In the genomic region with DNA sequence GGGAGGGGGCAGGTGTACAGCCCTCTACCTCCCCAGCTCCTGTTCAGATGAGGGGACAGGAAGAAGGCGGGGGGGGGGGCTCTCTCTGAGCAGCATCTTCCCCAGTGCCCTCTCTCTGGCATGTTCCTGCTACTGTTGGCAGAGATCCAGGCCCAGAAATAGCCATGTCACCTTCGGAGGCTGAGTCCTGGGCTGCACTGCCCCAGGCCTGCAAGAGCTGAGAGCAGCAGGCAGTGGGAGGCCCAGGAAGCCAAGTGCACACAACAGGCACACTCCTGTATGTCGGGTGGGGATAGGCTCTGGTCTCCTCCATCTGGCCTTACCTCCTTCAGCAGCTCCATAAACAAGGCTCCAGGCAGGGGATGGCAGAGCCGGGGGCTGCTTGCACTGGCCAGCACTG, we compare ENCODE assay signal across 7 mouse cellular contexts. TPM values are rescaled to one million over a fixed set of nuclear protein-coding genes. Genes with fewer than 3 reads are reported as not detected.
DNase-seq lines count a peak whose midpoint lies in the region; ATAC-seq and TF ChIP-seq lines count a peak whose summit lies in the region.

No protein-coding gene starts in this region.

- TF ChIP-seq POLR2A in heart, adult 2 months (IDR thresholded peaks at IDR 0.05; ENCODE audit: insufficient read depth, low read depth, low read length) = no peak; the same call in 1 of the 2 replicates

- no peak overlapping the region for H3K4me3 ChIP-seq in stomach, embryonic 15.5 days (replicated peaks)
- H3K4me3 ChIP-seq in stomach, postnatal 0 days (ENCODE audit: low read depth, low read length) = no peak overlapping the region
- H3K4me3 ChIP-seq in heart, adult 2 months = no peak overlapping the region

- 0 out of 2 replicates have a peak, but pooled peaks cover 2% of the 10 kb centered on the region for H3K27me3 ChIP-seq in stomach, embryonic 15.5 days (replicated peaks)
- H3K27me3 ChIP-seq in stomach, postnatal 0 days (ENCODE audit: control insufficient read depth, insufficient read depth, low read length) = no peaks in the 10 kb centered on the region
- no peaks in the 10 kb centered on the region for H3K27me3 ChIP-seq in heart, adult 2 months (ENCODE audit: control insufficient read depth, insufficient read depth, low read length)

- H3K27ac ChIP-seq in stomach, embryonic 15.5 days = peak overlapping the region; percentile 26; the same call in 1 of the 2 replicates
- no peak overlapping the region for H3K27ac ChIP-seq in stomach, postnatal 0 days (replicated peaks)
- peak overlapping the region; percentile 68 for H3K27ac ChIP-seq in heart, adult 2 months

- no peak overlapping the region for H3K9ac ChIP-seq in stomach, embryonic 15.5 days
- H3K9ac ChIP-seq in stomach, postnatal 0 days (ENCODE audit: low read length) = no peak overlapping the region
- 0 out of 2 replicates have a peak overlapping the region, but pooled peaks have one; percentile 0 for H3K9ac ChIP-seq in heart, adult 2 months (ENCODE audit: low read depth, low read length)

- intact Hi-C loops in heart, adult 2 months (cut with DNase I) = no loop called here

- H3K9me3 ChIP-seq in stomach, embryonic 15.5 days = no peaks in the 10 kb centered on the region
- no peaks in the 10 kb centered on the region for H3K9me3 ChIP-seq in stomach, postnatal 0 days (ENCODE audit: control insufficient read depth, low read length)

- TF ChIP-seq EP300 in stomach, postnatal 0 days (optimal IDR thresholded peaks at IDR 0.05) = no peak
- no peak for TF ChIP-seq EP300 in heart, adult 2 months (IDR thresholded peaks at IDR 0.05; ENCODE audit: insufficient read depth, low read depth, low read length)

- 46% methylated on average over 4 of the region's 4 CpGs for WGBS in stomach, embryonic 15.5 days
- WGBS in stomach, postnatal 0 days = 47% methylated on average over 4 of the region's 4 CpGs
- WGBS in heart, adult 2 months = 33% methylated on average over 4 of the region's 4 CpGs

- peaks cover 18% of the 10 kb centered on the region for H3K4me1 ChIP-seq in stomach, embryonic 15.5 days
- H3K4me1 ChIP-seq in stomach, postnatal 0 days (replicated peaks; ENCODE audit: control insufficient read depth, insufficient read depth) = no peaks in the 10 kb centered on the region
- peaks cover 5% of the 10 kb centered on the region for H3K4me1 ChIP-seq in heart, adult 2 months (ENCODE audit: control insufficient read depth, insufficient read depth, low read length)

- no peak for TF ChIP-seq CTCF in stomach, postnatal 0 days (IDR thresholded peaks at IDR 0.05; ENCODE audit: low read depth)
- no peak for TF ChIP-seq CTCF in heart, adult 2 months (IDR thresholded peaks at IDR 0.05)

- ATAC-seq in stomach, embryonic 15.5 days (ENCODE audit: insufficient read depth, low FRiP score, low read depth) = peak; percentile 25; the same call in 1 of the 2 replicates
- ATAC-seq in stomach, postnatal 0 days (ENCODE audit: low FRiP score, low TSS enrichment) = no peak
- ATAC-seq in monocyte, adult 5-6 weeks (replicated peaks; ENCODE audit: insufficient number of reproducible peaks, low FRiP score, low TSS enrichment, poor library complexity, severe bottlenecking) = no peak

- DNase-seq in stomach, postnatal 0 days (ENCODE audit: low spot score) = no peak
- DNase-seq in heart, adult 2 months = peak in 1 of 2 experiments; percentile 70
- DNase-seq in kidney, postnatal 10 days = peak; percentile 63
- no peak for DNase-seq in ovary, adult 18-20 months (ENCODE audit: low spot score)
- no peak for DNase-seq in layer of hippocampus, postnatal 25 days (ENCODE audit: extremely low spot score in 1 of 2, low spot score in 1 of 2)

- H3K79me2 ChIP-seq in heart, adult 2 months (replicated peaks; ENCODE audit: control insufficient read depth, insufficient read depth, low read length) = no peaks in the 10 kb centered on the region

- H3K4me2 ChIP-seq in stomach, embryonic 15.5 days = 0 out of 2 replicates have a peak overlapping the region, but pooled peaks have one; percentile 3
- no peak overlapping the region for H3K4me2 ChIP-seq in stomach, postnatal 0 days (replicated peaks; ENCODE audit: low read depth)

- no peaks in the 10 kb centered on the region for H3K36me3 ChIP-seq in stomach, embryonic 15.5 days
- H3K36me3 ChIP-seq in stomach, postnatal 0 days (ENCODE audit: control insufficient read depth, insufficient read depth, low read length) = no peaks in the 10 kb centered on the region
- H3K36me3 ChIP-seq in heart, adult 2 months (ENCODE audit: control insufficient read depth, insufficient read depth, low read length) = no peaks in the 10 kb centered on the region

RNA-seq across cellular contexts. Expression of a gene that starts 16.7 kb away (rescaled TPM):
- 3.5 and 4.2 TPM in 2 replicates for polyA plus RNA-seq in stomach, embryonic 15.5 days (2015; fragmentation: Nextera tagmentation; extraction: Ambion mirVana)
- 1.1 and 1.6 TPM in 2 replicates for polyA plus RNA-seq in stomach, postnatal 0 days (2015; fragmentation: Nextera tagmentation; extraction: Ambion mirVana)
- 1 to 10 TPM; 1.1 to 1.2 TPM for total RNA-seq in heart, adult 2 months (2021)
- 0.84 and 0.94 TPM in 2 replicates for polyA plus RNA-seq in heart, adult 2 months (2012; rRNA removed)
- total RNA-seq in monocyte, adult 5-6 weeks (2017) = 0.10 TPM in 1 of 3 replicates, not detected in the others
- total RNA-seq in layer of hippocampus, postnatal 25 days (2021) = 10 to 100 TPM; 18.3 to 21.2 TPM

Comparison
In these comparisons a context has a peak if more than half of its experiments do, and no peak if none do; other contexts are left out.
1. RNA of a gene that starts 16.7 kb away (total RNA-seq): 18.3 to 21.2 TPM in layer of hippocampus, postnatal 25 days; 1.1 to 1.2 TPM in heart, adult 2 months and 0.10 TPM in monocyte, adult 5-6 weeks; every median in the first group is over 4 times any median in the second.